Mouse (Mus musculus): ENCODE measurements around the gene Fgd3.

The Fgd3 gene

GRCm38 (mm10) chr13:49341012-49341830 lies 21.1 kb upstream of the Fgd3 start, which contains the start of gene Bicd2:
Gene Bicd2 (plus strand): TSS chr13:49341585.
- peak; percentile 94 for DNase-seq

DNA sequence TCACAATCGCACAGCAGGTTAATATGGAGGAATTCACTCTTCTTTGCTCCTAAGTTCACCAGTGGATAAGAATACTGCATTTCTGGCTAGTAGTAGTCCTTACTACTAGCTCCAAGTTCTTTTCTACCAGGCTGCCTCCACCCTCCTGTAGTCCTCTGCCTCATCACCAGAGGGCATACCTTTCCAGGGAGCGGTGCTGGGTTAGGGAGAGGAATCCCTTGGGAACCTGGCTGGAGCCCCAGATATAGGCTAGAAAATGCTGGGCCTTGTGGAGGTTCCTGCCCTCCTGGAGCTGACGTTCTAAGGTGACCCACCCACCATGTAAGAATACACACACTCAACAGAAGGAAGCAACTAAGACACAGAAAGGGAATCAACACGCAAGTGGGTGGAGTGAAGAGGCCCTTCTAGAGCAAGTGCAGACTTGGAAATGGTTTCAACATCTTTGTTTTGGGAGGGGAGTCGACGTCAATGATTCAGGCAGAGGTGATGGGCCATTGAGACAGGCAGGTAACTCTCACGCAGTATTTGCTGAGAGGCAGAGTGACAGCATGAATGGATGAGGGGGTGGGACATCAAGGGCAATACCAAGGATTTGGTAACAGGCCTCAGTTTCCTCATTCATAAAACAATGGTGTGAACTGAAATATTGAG lies 18.9 kb upstream of the Fgd3 start:
- DNase-seq = no peak

DNA sequence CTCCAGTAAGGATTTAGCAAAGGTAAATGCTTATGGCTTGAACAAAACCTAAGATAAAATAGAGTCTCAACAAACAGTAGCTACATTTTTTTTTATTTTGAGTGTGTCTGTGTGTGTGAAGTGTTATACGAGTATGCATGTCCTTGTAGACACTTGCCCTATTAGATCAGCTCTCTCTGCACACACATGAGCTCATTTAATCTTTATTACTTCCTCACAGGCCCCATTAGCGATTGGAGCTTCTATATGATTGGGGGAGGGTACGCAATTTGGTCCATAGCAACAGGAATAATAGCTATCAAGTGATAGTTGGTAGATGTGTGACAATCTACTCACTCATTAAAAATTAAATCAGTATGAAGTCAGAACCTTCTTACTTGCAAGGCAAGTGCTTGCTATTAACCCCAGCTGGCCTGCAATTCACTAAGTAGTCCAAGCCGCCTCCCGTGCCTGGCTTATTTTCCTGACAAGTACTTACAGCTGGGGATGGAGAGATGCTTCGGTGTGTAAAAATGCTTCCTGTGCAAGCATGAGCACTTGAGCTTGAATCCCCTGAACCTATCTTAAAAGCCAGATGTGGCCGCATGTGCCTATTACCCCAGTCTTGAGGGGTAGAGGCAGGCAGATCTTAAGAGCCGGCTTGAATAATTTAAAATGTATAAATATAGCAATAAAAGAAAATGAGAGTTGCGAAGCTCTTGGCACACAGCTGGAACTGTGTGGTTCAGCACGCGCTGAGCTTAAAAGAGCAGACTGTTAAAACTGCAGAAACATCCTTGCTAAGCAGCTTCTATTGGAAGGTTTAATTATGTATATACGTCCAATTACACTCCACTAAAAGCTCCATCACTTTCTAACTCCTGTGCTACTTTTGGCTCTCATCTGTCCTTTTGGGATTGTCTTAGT lies 15.2 kb upstream of the Fgd3 start:
- no peak for DNase-seq

- DNase-seq = no peak
Measured at GRCm38 (mm10) chr13:49333250-49333649, 13.1 kb upstream of the Fgd3 start.

- DNase-seq = no peak
Measured at GRCm38 (mm10) chr13:49328101-49328500, 8.0 kb upstream of the Fgd3 start.

- DNase-seq = peak; percentile 51
Measured at GRCm38 (mm10) chr13:49326246-49327206, 6.4 kb upstream of the Fgd3 start.

- DNase-seq = no peak
Measured at GRCm38 (mm10) chr13:49324871-49325270, 4.8 kb upstream of the Fgd3 start.

DNA sequence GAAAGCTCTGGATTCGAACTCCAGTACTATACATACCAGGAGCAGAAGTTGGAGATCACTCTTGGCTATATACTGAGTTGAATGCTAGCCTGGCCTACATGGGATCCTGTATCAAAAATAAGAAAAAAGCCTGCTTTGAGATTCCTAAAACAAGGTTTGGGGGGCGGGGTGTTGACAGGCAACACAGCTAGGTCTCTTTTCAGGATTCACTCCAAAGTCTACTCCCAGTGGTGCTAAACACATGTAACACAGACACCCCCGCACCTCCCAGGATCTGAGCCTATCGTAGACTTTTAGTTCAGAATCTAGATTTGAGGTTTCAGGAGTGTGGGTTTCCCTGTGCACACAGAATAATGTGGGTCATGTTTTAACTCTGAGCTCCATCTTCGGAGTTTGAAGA lies 2.6 kb upstream of the Fgd3 start:
- DNase-seq = peak; percentile 40

GRCm38 (mm10) chr13:49322169-49322568 lies 2.1 kb upstream of the Fgd3 start:
- no peak for DNase-seq

DNA sequence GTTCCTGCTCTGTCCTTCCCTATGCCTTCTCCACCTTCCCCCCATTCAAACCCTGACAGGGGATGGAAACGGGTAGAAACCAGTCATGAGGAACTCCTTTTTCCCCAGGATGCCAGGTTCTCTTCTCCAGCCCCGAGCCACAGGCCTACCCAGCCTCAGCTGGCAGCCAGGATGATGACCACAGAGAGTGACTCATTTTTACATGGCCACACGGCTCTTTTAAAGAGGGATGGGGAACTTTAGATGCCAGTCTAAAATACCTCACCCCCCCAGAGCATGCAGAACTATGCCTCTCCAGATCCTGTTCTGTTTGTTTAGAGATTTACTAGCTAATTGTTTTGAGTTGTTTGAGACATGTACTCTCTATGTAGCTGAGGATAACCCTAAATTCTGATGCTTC lies 1.3 kb upstream of the Fgd3 start:
- no peak for DNase-seq

- DNase-seq = no peak
Measured at GRCm38 (mm10) chr13:49320514-49320913, 403 bp upstream of the Fgd3 start.

DNA sequence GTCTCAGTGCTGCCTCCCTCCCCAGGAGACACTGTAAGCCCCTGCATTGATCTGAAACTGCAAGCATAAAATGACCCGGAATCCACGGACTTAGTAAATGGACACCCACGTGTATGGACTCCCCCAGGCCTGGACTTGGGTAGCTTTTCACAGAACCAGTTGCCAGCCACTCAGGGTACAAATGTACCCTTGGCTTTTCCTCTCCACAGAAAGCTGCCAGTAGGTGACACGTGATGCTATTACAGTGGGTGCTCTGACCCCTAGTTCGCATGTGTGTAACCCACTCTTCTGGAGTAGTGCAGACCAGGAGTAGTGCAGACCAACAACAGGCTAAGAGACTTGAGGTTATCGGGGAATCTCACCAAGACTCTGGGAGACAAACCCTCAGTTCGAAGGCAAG lies 2.2 kb downstream of the Fgd3 start:
- DNase-seq = no peak

DNA sequence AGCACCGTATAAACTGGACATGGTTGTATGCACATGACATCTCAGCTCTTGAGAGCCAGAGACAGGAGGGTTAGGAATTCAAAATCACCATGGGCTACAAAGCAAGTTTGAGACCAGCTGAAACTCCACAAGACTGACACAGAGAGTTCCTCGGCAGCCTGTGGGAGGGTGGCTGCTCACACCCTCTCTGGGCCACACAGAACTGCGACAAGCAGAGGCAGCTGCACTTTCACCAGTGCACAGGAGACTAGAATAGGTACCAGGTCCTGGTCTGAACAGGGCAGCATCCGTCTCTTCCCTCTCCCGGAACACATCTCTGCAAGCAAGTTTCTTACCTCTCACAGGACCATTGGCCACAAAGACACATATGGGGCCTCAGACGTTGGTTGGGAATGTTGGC lies 2.6 kb downstream of the Fgd3 start:
- DNase-seq = no peak

DNA sequence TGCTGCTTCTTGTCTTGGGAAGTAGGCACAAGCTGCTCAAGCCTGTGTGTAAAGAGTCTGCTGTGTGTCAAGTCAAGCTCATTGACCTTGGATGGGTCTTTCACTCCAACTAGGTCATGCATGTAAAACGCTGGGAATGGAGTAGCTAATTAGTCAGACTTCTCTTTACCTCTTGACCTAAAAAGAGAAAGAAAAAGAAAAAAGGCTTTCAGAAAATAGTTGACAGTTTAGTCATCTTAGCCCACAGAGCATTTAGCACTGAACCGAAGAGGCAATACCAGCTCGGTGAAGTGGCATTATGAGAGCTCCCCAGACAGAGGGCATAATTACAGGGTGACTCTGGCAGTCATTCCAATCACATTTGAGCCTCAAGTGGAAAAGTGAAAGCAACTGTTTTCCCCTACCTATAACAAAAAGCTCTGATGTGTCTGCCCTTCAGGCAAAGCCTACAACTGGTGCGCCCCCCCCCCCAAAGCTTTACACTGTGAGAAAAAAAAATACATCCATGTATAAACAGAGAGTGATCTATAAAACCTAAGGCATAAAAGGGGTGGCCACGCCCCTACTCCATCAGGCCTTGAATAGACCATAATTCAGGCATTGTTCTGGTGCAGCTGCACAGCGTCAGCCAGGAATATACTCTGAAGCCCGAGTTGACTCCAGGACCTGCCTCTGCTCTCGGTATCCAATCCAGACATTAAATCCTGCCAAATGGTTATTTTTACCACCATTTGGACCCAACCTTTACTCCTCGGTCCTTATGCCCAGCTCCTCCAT lies 3.5 kb downstream of the Fgd3 start:
- DNase-seq = no peak

DNA sequence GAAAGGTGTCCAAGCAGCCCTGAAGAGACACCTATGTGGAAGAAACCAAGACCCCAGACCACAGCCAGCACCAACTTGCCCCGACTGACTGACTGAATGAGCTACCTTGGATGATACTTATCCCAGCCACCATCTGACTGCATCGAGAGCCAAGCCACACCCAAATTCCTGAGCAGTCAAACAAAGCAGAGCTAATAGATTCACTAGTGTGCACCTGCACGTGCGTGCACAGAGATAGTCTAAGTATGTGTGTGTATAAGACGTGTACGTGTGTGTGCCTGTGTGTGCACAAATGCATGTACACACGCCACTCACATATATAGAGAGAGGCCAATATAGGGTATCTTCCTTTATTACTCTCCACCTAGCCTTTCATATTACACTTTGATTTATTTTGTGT lies 8.5 kb downstream of the Fgd3 start:
- DNase-seq = no peak

DNA sequence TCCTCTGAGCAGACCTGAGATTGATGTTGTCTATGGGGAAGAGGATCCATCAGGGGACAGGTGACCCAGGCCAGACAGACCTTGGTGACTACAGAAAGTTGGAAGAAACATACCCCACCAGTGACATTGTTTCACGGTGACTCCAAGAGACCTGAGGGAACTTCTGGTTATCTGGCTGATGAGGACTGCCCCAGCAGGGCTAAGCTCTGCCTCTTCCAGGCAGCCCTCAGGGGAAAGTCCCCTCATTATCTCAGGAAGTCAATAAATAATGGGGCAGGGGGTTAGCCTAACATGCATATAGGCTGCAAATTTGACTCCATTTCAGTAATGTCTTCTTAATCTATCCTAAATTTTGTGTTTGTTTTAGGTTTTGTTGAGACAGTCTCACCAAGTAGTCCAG lies 10.6 kb downstream of the Fgd3 start:
- no peak for DNase-seq

GRCm38 (mm10) chr13:49308861-49309403 lies 11.2 kb downstream of the Fgd3 start:
- DNase-seq = no peak

GRCm38 (mm10) chr13:49308206-49308605 lies 11.9 kb downstream of the Fgd3 start:
- DNase-seq = no peak

DNA sequence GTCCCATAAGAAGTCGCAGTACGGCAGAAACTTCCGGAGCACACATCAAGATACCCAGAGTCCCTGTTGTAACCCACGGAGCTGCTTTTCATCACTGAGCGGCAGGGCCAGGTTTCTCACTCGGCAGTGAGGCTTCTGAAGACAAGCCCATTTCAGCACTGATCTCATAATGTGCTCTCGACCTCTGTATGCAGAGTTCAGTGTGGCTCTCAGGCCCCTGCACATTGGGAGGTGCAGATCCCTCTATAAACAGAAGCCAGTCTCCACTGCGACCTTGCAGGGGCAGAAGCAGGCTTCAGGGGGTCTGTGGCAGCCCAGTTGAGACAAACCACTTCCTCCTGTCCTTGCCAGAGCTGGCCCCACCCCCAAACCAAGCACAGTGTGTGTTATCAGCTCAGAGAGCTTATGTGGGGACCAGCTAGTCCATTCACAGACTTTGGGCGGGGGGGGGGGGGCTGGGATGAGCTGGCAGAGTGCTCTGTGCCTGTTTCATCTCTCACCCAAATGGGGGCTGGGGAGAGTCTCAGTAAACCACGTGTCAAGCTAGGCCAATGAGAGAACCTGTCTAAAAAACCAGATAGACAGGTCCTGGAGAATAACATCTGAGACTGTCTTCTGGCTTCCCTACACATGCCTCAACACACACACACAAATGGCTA lies 12.7 kb downstream of the Fgd3 start:
- peak; percentile 28 for DNase-seq

DNA sequence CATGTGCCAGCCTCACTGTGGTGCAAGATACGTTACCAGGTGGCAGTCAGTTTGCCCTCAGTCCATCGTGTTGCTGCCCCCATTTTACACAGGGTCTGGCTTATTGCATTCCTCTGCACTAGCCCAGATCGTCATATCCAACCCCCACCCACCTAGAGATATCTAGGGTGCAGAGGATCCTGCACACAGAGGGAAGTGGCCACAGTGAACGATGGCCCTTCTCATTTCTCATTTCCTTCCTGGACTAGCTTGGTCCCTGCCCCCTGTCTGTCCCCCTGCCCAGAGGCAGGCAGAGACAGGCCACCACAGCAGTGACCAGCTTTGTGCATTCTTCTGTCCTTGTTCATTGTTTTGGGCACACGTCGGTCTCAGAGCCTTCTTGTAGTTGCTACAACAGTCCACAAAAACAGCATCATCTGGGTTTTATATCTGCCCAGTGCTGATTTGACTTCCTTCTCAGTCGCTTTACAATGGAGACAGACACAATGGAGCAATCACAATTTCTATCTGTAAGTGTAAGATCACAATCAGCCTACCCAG lies 13.3 kb downstream of the Fgd3 start:
- DNase-seq = no peak

Data from right cerebral cortex, postnatal 14 days (tissue).